8 mouse cellular contexts compared by ENCODE assay signal in the genomic region with DNA sequence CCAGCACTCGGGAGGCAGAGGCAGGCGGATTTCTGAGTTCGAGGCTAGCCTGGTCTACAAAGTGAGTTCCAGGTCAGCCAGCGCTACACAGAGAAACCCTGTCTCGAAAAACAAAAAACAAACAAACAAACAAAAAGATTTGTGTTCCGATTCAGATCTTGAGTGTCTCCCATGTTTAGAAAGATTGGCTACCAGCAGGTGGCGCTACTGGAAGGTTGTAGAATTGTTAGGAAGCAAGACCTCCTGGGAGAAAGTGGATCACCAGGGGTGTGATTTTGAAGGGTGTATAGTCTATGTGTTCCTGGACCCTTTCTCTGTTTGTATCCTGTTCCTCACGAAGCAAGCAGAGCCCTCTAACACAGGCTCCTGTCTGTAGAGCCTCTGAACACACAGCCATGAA. TPM values are rescaled to one million over a fixed set of nuclear protein-coding genes. Genes with fewer than 3 reads are reported as not detected.
A peak's percentile ranks its signal among the peaks of the same experiment; 100 is the strongest.
DNase-seq lines count a peak whose midpoint lies in the region; ATAC-seq and TF ChIP-seq lines count a peak whose summit lies in the region.

No protein-coding gene starts in this region.

- H3K4me2 ChIP-seq in liver, embryonic 14.5 days (ENCODE audit: low read depth): no peak overlapping the region
- H3K4me2 ChIP-seq in liver, embryonic 12.5 days: no peak overlapping the region
- H3K4me2 ChIP-seq in neural tube, embryonic 11.5 days (ENCODE audit: low read depth): no peak overlapping the region
- no peak overlapping the region for H3K4me2 ChIP-seq in hindbrain, embryonic 16.5 days (ENCODE audit: low read length)

- TF ChIP-seq CTCF in liver, embryonic 14.5 days (IDR thresholded peaks at IDR 0.05; ENCODE audit: low read depth): peak; percentile 69

- no peaks in the 10 kb centered on the region for H3K4me1 ChIP-seq in liver, embryonic 14.5 days (replicated peaks; ENCODE audit: control insufficient read depth in 2 of 2, insufficient read depth in 2 of 2, low read length in 1 of 2)
- no peaks in the 10 kb centered on the region for H3K4me1 ChIP-seq in liver, embryonic 12.5 days
- peaks cover 0 to 2% of the 10 kb centered on the region in 2 experiments; a peak in 1 of 4 replicates for H3K4me1 ChIP-seq in ES-E14 (ENCODE audit: control insufficient read depth in 2 of 2, insufficient read depth in 2 of 2, low read length in 2 of 2, poor library complexity in 1 of 2)
- no peaks in the 10 kb centered on the region for H3K4me1 ChIP-seq in neural tube, embryonic 11.5 days (ENCODE audit: control insufficient read depth, insufficient read depth, low read length)
- no peaks in the 10 kb centered on the region for H3K4me1 ChIP-seq in hindbrain, embryonic 16.5 days (ENCODE audit: control insufficient read depth, insufficient read depth, low read depth, low read length)

- TF ChIP-seq EP300 in liver, embryonic 14.5 days (IDR thresholded peaks at IDR 0.05; ENCODE audit: low read depth): no peak

- H3K4me3 ChIP-seq in liver, embryonic 14.5 days (ENCODE audit: insufficient read depth in 1 of 2, low read depth in 2 of 2, low read length in 2 of 2): no peak overlapping the region
- H3K4me3 ChIP-seq in liver, embryonic 12.5 days: no peak overlapping the region
- H3K4me3 ChIP-seq in ES-E14 (ENCODE audit: insufficient read depth in 1 of 2, low read depth in 1 of 2, low read length in 2 of 2, poor library complexity in 1 of 2, severe bottlenecking in 1 of 2): no peak overlapping the region
- no peak overlapping the region for H3K4me3 ChIP-seq in neural tube, embryonic 11.5 days (ENCODE audit: low read depth, low read length)
- H3K4me3 ChIP-seq in hindbrain, embryonic 16.5 days (ENCODE audit: low read length): no peak overlapping the region

- DNase-seq in embryo, embryonic 10 days (ENCODE audit: low spot score): peak; percentile 61
- no peak for DNase-seq in embryo, embryonic 9.5 days (ENCODE audit: extremely low spot score)
- no peak for DNase-seq in liver, embryonic 14.5 days (ENCODE audit: low read depth in 3 of 3, low spot score in 3 of 3)
- DNase-seq in ES-E14 (ENCODE audit: low read depth, low spot score): peak; percentile 46
- peak; percentile 43 for DNase-seq in neural tube, embryonic 11.5 days (ENCODE audit: low spot score)

- no peaks in the 10 kb centered on the region for H3K9me3 ChIP-seq in liver, embryonic 14.5 days (ENCODE audit: control insufficient read depth, low read length)
- H3K9me3 ChIP-seq in liver, embryonic 12.5 days (replicated peaks): no peaks in the 10 kb centered on the region
- no peaks in the 10 kb centered on the region for H3K9me3 ChIP-seq in ES-E14 (ENCODE audit: control insufficient read depth, insufficient read depth, low read depth, low read length)
- no peaks in the 10 kb centered on the region for H3K9me3 ChIP-seq in neural tube, embryonic 11.5 days (ENCODE audit: control insufficient read depth, low read length)
- no peaks in the 10 kb centered on the region for H3K9me3 ChIP-seq in hindbrain, embryonic 16.5 days (ENCODE audit: control insufficient read depth, low read length)

- WGBS in liver, embryonic 14.5 days (ENCODE audit: insufficient replicate concordance): 46% methylated on average over 8 of the region's 8 CpGs
- 50% methylated on average over 8 of the region's 8 CpGs for WGBS in liver, embryonic 12.5 days (ENCODE audit: insufficient replicate concordance)
- WGBS in neural tube, embryonic 11.5 days: 82% methylated on average over 8 of the region's 8 CpGs
- 89% methylated on average over 8 of the region's 8 CpGs for WGBS in hindbrain, embryonic 16.5 days

- no peak for ATAC-seq in liver, embryonic 14.5 days (ENCODE audit: insufficient read depth)
- ATAC-seq in liver, embryonic 12.5 days: no peak
- peak; percentile 48 for ATAC-seq in granulocyte monocyte progenitor cell, adult 5-6 weeks (replicated peaks; ENCODE audit: poor library complexity, severe bottlenecking)
- ATAC-seq in neural tube, embryonic 11.5 days (ENCODE audit: insufficient read depth, low FRiP score, low TSS enrichment): no peak
- ATAC-seq in hindbrain, embryonic 16.5 days: no peak

- in situ Hi-C loops in ES-E14 (cut with MboI; ENCODE audit: low sequenced_read_pairs in 2 of 2, unreplicated experiment in 2 of 2): no loop called here

- no peak overlapping the region for H3K27ac ChIP-seq in liver, embryonic 14.5 days
- H3K27ac ChIP-seq in liver, embryonic 12.5 days: no peak overlapping the region
- H3K27ac ChIP-seq in ES-E14 (ENCODE audit: insufficient read depth, low read depth, low read length, poor library complexity, severe bottlenecking): no peak overlapping the region
- H3K27ac ChIP-seq in neural tube, embryonic 11.5 days (ENCODE audit: low read depth, low read length): no peak overlapping the region
- H3K27ac ChIP-seq in hindbrain, embryonic 16.5 days (ENCODE audit: low read depth, low read length): no peak overlapping the region

- H3K36me3 ChIP-seq in liver, embryonic 14.5 days (replicated peaks; ENCODE audit: control insufficient read depth, insufficient read depth, low read depth): no peaks in the 10 kb centered on the region
- H3K36me3 ChIP-seq in liver, embryonic 12.5 days: no peaks in the 10 kb centered on the region
- H3K36me3 ChIP-seq in ES-E14 (ENCODE audit: control insufficient read depth, insufficient read depth, low read length, poor library complexity, severe bottlenecking): no peaks in the 10 kb centered on the region
- no peaks in the 10 kb centered on the region for H3K36me3 ChIP-seq in neural tube, embryonic 11.5 days (ENCODE audit: control insufficient read depth, insufficient read depth, low read length)
- H3K36me3 ChIP-seq in hindbrain, embryonic 16.5 days (ENCODE audit: control insufficient read depth, insufficient read depth, low read length): no peaks in the 10 kb centered on the region

- H3K9ac ChIP-seq in liver, embryonic 14.5 days (replicated peaks): no peak overlapping the region
- H3K9ac ChIP-seq in liver, embryonic 12.5 days: no peak overlapping the region
- no peak overlapping the region for H3K9ac ChIP-seq in ES-E14 (ENCODE audit: insufficient read depth, low read depth, low read length, poor library complexity, severe bottlenecking)
- no peak overlapping the region for H3K9ac ChIP-seq in neural tube, embryonic 11.5 days (ENCODE audit: low read length)
- H3K9ac ChIP-seq in hindbrain, embryonic 16.5 days (ENCODE audit: low read depth, low read length): no peak overlapping the region

- H3K27me3 ChIP-seq in liver, embryonic 14.5 days (ENCODE audit: control insufficient read depth, insufficient read depth, low read length): no peaks in the 10 kb centered on the region
- peaks cover 14% of the 10 kb centered on the region for H3K27me3 ChIP-seq in liver, embryonic 12.5 days (replicated peaks)
- no peaks in the 10 kb centered on the region for H3K27me3 ChIP-seq in neural tube, embryonic 11.5 days (ENCODE audit: control insufficient read depth, insufficient read depth, low read length)
- H3K27me3 ChIP-seq in hindbrain, embryonic 16.5 days (replicated peaks; ENCODE audit: control insufficient read depth, insufficient read depth, low read length): no peaks in the 10 kb centered on the region

TF ChIP-seq in ES-E14, 5 proteins besides CTCF, POLR2A, EP300 and RAD21:
- no peak for TF ChIP-seq CHD2 (IDR thresholded peaks at IDR 0.05; ENCODE audit: low read depth, low read length)
- TF ChIP-seq ZC3H11A (IDR thresholded peaks at IDR 0.05; ENCODE audit: borderline replicate concordance, low read depth, low read length): no peak
- TF ChIP-seq MAFK (IDR thresholded peaks at IDR 0.05; ENCODE audit: insufficient read depth, low read depth, low read length): no peak
- no peak for TF ChIP-seq ZNF384 (IDR thresholded peaks at IDR 0.05; ENCODE audit: low read depth, low read length)
- no peak for TF ChIP-seq HCFC1 (IDR thresholded peaks at IDR 0.05; ENCODE audit: borderline replicate concordance, insufficient read depth, low read length)
TF ChIP-seq in ES-E14: peak in this region for 0.

RNA-seq across cellular contexts. Expression of a gene that starts 4.1 kb away (rescaled TPM):
- 0.03 TPM in 2 replicates for polyA plus RNA-seq in liver, embryonic 14.5 days (2012; rRNA removed)
- polyA plus RNA-seq in liver, embryonic 14.5 days (2014; fragmentation: Nextera tagmentation; extraction: Ambion mirVana): 0.08 TPM in 1 of 2 replicates, not detected in the other
- 0.11 and 0.18 TPM in 2 replicates for polyA plus RNA-seq in liver, embryonic 12.5 days (2016; fragmentation: Nextera tagmentation; extraction: Ambion mirVana)
- 0.11 and 0.22 TPM in 2 replicates for total RNA-seq in ES-E14 (2012; rRNA removed)
- total RNA-seq in granulocyte monocyte progenitor cell, adult 5-6 weeks (2014; fragmentation: Nextera tagmentation): not detected in 2 replicates
- not detected in 2 replicates for total RNA-seq in granulocyte monocyte progenitor cell, adult 5-6 weeks (2017)
- polyA plus RNA-seq in neural tube, embryonic 11.5 days (2014; fragmentation: Nextera tagmentation; extraction: Ambion mirVana): 0.09 and 0.17 TPM in 2 replicates
- 0.20 and 0.52 TPM in 2 replicates for polyA plus RNA-seq in hindbrain, embryonic 16.5 days (2015; fragmentation: Nextera tagmentation; extraction: Ambion mirVana)

RNA-seq across cellular contexts. Expression of a gene that starts 34.2 kb away (rescaled TPM):
- polyA plus RNA-seq in liver, embryonic 14.5 days (2012; rRNA removed): 0.10 and 0.15 TPM in 2 replicates
- 0.14 and 0.25 TPM in 2 replicates for polyA plus RNA-seq in liver, embryonic 14.5 days (2014; fragmentation: Nextera tagmentation; extraction: Ambion mirVana)
- polyA plus RNA-seq in liver, embryonic 12.5 days (2016; fragmentation: Nextera tagmentation; extraction: Ambion mirVana): 0.39 and 0.66 TPM in 2 replicates
- total RNA-seq in ES-E14 (2012; rRNA removed): 0.22 TPM in 1 of 2 replicates, not detected in the other
- total RNA-seq in granulocyte monocyte progenitor cell, adult 5-6 weeks (2014; fragmentation: Nextera tagmentation): not detected in 2 replicates
- not detected in 2 replicates for total RNA-seq in granulocyte monocyte progenitor cell, adult 5-6 weeks (2017)
- polyA plus RNA-seq in neural tube, embryonic 11.5 days (2014; fragmentation: Nextera tagmentation; extraction: Ambion mirVana): 16.0 and 16.7 TPM in 2 replicates
- 129 and 146 TPM in 2 replicates for polyA plus RNA-seq in hindbrain, embryonic 16.5 days (2015; fragmentation: Nextera tagmentation; extraction: Ambion mirVana)

Comparison
In these comparisons a context has a peak if more than half of its experiments do, and no peak if none do; other contexts are left out.
1. DNase-seq: peak in embryo, embryonic 10 days (single experiment), ES-E14 (single experiment) and neural tube, embryonic 11.5 days (single experiment); none in embryo, embryonic 9.5 days (single experiment) and liver, embryonic 14.5 days (0 of 3).
2. RNA of a gene that starts 34.2 kb away (polyA plus RNA-seq): 129 to 146 TPM in hindbrain, embryonic 16.5 days and 16.0 to 16.7 TPM in neural tube, embryonic 11.5 days; 0.39 to 0.66 TPM in liver, embryonic 12.5 days and 0.10 to 0.25 TPM in liver, embryonic 14.5 days; every median in the first group is over 10 times any median in the second.